Mouse (Mus musculus): ENCODE results near the gene Cped1. TPM values are rescaled to one million over a fixed set of nuclear protein-coding genes. Genes with fewer than 3 reads are reported as not detected.

The Cped1 gene
- polyA plus RNA-seq, 1 experiment from 2014 or later: 3.1 TPM

GRCm38 (mm10) chr6:21998131-21998530 lies 12.4 kb downstream of the Cped1 start:
- no peak overlapping the region for H3K9ac ChIP-seq (ENCODE audit: low read depth, low read length)
- H3K4me3 ChIP-seq (ENCODE audit: low read length): no peak overlapping the region
- 58% methylated on average over 4 of the region's 4 CpGs for WGBS
- H3K27ac ChIP-seq (ENCODE audit: low read depth, low read length): no peak overlapping the region
- H3K4me2 ChIP-seq (ENCODE audit: low read length): no peak overlapping the region
- no peak for ATAC-seq
- H3K4me1 ChIP-seq (ENCODE audit: control insufficient read depth, insufficient read depth, low read depth, low read length): no peaks in the 10 kb centered on the region
- no peaks in the 10 kb centered on the region for H3K36me3 ChIP-seq (ENCODE audit: control insufficient read depth, insufficient read depth, low read length)
- no peaks in the 10 kb centered on the region for H3K9me3 ChIP-seq (ENCODE audit: control insufficient read depth, low read length)
- H3K27me3 ChIP-seq (replicated peaks; ENCODE audit: control insufficient read depth, insufficient read depth, low read length): no peaks in the 10 kb centered on the region

- no peak overlapping the region for H3K4me3 ChIP-seq (ENCODE audit: low read length)
- WGBS: 57% methylated on average over 11 of the region's 11 CpGs
- H3K27me3 ChIP-seq (replicated peaks; ENCODE audit: control insufficient read depth, insufficient read depth, low read length): no peaks in the 10 kb centered on the region
- H3K9me3 ChIP-seq (ENCODE audit: control insufficient read depth, low read length): no peaks in the 10 kb centered on the region
- no peak for ATAC-seq
- H3K4me1 ChIP-seq (ENCODE audit: control insufficient read depth, insufficient read depth, low read depth, low read length): no peaks in the 10 kb centered on the region
- H3K36me3 ChIP-seq (ENCODE audit: control insufficient read depth, insufficient read depth, low read length): no peaks in the 10 kb centered on the region
- no peak overlapping the region for H3K4me2 ChIP-seq (ENCODE audit: low read length)
- no peak overlapping the region for H3K27ac ChIP-seq (ENCODE audit: low read depth, low read length)
- no peak overlapping the region for H3K9ac ChIP-seq (ENCODE audit: low read depth, low read length)
These were observed 13.3 kb downstream of the Cped1 start for GRCm38 (mm10) chr6:21999025-21999424.

GRCm38 (mm10) chr6:22000086-22000485 lies 14.4 kb downstream of the Cped1 start:
- WGBS: 67% methylated on average over 6 of the region's 6 CpGs
- no peak overlapping the region for H3K27ac ChIP-seq (ENCODE audit: low read depth, low read length)
- no peak overlapping the region for H3K9ac ChIP-seq (ENCODE audit: low read depth, low read length)
- no peaks in the 10 kb centered on the region for H3K9me3 ChIP-seq (ENCODE audit: control insufficient read depth, low read length)
- H3K4me1 ChIP-seq (ENCODE audit: control insufficient read depth, insufficient read depth, low read depth, low read length): no peaks in the 10 kb centered on the region
- no peaks in the 10 kb centered on the region for H3K36me3 ChIP-seq (ENCODE audit: control insufficient read depth, insufficient read depth, low read length)
- H3K27me3 ChIP-seq (replicated peaks; ENCODE audit: control insufficient read depth, insufficient read depth, low read length): no peaks in the 10 kb centered on the region
- no peak overlapping the region for H3K4me2 ChIP-seq (ENCODE audit: low read length)
- H3K4me3 ChIP-seq (ENCODE audit: low read length): no peak overlapping the region
- no peak for ATAC-seq

- WGBS: 90% methylated on average over 3 of the region's 3 CpGs
- no peaks in the 10 kb centered on the region for H3K36me3 ChIP-seq (ENCODE audit: control insufficient read depth, insufficient read depth, low read length)
These were observed 15.2 kb downstream of the Cped1 start for GRCm38 (mm10) chr6:22000881-22001280.

DNA sequence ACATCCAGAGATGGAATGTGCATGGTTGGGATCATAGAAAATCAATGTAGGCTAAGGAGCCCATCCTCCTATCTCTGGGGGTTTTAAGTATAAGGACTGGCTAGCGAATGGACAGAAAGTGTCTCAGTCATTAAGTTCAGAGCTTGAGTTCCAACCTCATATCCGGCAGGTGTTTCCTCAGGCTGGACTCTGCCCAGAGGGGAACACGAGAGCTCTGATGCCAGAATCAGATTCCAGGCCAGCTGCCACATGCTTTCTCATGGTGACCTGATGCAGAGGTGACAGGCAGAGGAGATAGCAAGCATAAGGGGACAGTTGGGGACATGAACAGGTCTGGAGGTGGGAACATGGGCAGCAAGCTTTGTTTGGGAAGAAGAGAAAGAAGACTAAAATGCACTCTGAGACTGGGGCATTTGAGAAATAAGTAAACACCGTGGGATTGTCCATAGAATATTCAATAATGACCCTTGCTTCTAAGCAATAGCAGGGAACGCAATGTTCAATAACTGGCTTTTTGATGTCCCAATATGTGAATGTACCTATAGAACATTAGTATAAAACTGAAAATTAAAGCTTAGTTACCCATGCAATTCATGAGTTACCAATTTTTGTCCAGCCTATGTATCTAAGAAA lies 15.7 kb downstream of the Cped1 start:
- no peak for ATAC-seq
- 85% methylated on average over 5 of the region's 5 CpGs for WGBS
- Histone ChIP-seq H3K9ac (ENCODE audit: low read depth, low read length) (no peak overlapping the region), H3K4me3 (ENCODE audit: low read length) (no peak overlapping the region), H3K36me3 (ENCODE audit: control insufficient read depth, insufficient read depth, low read length) (no peaks in the 10 kb centered on the region), H3K4me2 (ENCODE audit: low read length) (no peak overlapping the region), H3K27me3 (replicated peaks; ENCODE audit: control insufficient read depth, insufficient read depth, low read length) (no peaks in the 10 kb centered on the region), H3K27ac (ENCODE audit: low read depth, low read length) (no peak overlapping the region), H3K4me1 (ENCODE audit: control insufficient read depth, insufficient read depth, low read depth, low read length) (no peaks in the 10 kb centered on the region), H3K9me3 (ENCODE audit: control insufficient read depth, low read length) (no peaks in the 10 kb centered on the region)

More at GRCm38 (mm10) chr6:22000881-22001280, 15.2 kb downstream of the Cped1 start:
- Histone ChIP-seq H3K27me3 (replicated peaks; ENCODE audit: control insufficient read depth, insufficient read depth, low read length) (no peaks in the 10 kb centered on the region), H3K4me1 (ENCODE audit: control insufficient read depth, insufficient read depth, low read depth, low read length) (no peaks in the 10 kb centered on the region), H3K4me3 (ENCODE audit: low read length) (no peak overlapping the region), H3K4me2 (ENCODE audit: low read length) (no peak overlapping the region), H3K27ac (ENCODE audit: low read depth, low read length) (no peak overlapping the region), H3K9me3 (ENCODE audit: control insufficient read depth, low read length) (no peaks in the 10 kb centered on the region), H3K9ac (ENCODE audit: low read depth, low read length) (no peak overlapping the region)
- no peak for ATAC-seq

DNA sequence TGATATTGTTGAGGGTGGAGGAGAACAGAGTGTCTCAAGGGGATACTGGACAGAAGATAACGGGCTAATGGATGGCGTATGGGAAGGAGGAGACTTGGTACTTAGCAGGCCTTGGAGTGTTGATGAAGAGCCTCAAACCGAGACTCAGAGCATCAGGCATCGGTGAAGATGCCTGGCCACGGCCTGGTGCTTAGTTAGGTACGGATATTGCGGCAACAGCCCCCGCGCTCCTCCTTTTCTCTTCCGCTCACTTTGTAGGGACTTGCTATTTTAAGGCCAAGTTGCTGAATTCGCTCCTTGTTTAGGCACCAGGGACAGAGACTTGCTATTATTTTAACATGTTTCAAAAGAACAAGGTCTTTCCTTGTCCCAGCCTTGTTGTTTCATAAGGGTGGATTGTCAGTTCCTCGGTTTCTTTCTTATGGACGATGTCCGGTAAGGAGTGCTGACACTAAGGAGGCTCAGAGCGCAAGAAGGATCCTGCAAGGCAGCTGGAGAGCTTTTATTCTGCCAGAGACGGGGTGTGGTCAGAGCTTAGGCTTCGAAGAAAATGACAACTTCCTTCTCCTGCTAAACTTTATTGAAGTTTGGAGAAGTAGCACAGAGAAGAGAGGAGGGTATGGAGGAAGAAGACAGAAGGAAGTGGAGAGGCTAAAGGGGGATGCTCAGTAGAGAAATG lies 16.9 kb downstream of the Cped1 start:
- H3K4me3 ChIP-seq (ENCODE audit: low read length): no peak overlapping the region
- H3K27me3 ChIP-seq (replicated peaks; ENCODE audit: control insufficient read depth, insufficient read depth, low read length): no peaks in the 10 kb centered on the region
- 0 out of 2 replicates have a peak overlapping the region, but pooled peaks have one; percentile 2 for H3K4me2 ChIP-seq (ENCODE audit: low read length)
- H3K27ac ChIP-seq (ENCODE audit: low read depth, low read length): no peak overlapping the region
- no peaks in the 10 kb centered on the region for H3K9me3 ChIP-seq (ENCODE audit: control insufficient read depth, low read length)
- no peak for ATAC-seq
- no peaks in the 10 kb centered on the region for H3K4me1 ChIP-seq (ENCODE audit: control insufficient read depth, insufficient read depth, low read depth, low read length)
- 47% methylated on average over 17 of the region's 17 CpGs for WGBS
- no peaks in the 10 kb centered on the region for H3K36me3 ChIP-seq (ENCODE audit: control insufficient read depth, insufficient read depth, low read length)
- no peak overlapping the region for H3K9ac ChIP-seq (ENCODE audit: low read depth, low read length)

- no peak overlapping the region for H3K27ac ChIP-seq (ENCODE audit: low read depth, low read length)
- WGBS: 10% methylated on average over 6 of the region's 6 CpGs
These were observed 17.5 kb downstream of the Cped1 start for GRCm38 (mm10) chr6:22003200-22003587.

DNA sequence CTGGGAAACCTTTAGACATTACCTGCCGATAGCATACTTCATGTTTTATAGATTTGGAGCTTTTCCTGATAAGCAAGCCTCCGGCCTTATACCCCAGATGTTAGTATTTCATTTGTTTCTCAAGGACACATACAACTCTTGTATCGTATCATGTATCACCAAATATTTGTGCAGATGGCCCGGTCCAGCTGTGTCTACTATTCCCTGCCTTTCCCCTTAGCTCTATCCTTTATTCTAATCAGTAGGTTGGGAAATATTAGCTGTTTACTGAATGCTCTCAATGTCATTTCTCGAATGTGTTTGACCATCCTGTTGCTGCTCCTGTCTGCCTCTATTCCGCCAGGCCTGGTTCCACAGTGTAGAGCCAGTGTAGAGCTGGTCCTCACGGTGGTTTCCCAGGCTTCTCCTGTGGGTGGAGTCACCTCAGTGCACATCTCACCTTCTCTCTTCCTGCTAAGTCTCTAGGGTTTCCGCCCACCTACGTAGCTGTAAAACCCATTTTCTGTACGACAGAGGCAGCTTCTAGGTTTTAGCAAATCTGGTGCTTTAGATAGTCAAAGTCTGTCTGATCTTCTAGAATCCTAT lies 18.3 kb downstream of the Cped1 start:
- ATAC-seq: no peak

More at GRCm38 (mm10) chr6:22003200-22003587, 17.5 kb downstream of the Cped1 start:
- no peaks in the 10 kb centered on the region for H3K9me3 ChIP-seq (ENCODE audit: control insufficient read depth, low read length)
- H3K4me2 ChIP-seq (ENCODE audit: low read length): 0 out of 2 replicates have a peak overlapping the region, but pooled peaks have one; percentile 2
- no peaks in the 10 kb centered on the region for H3K4me1 ChIP-seq (ENCODE audit: control insufficient read depth, insufficient read depth, low read depth, low read length)
- H3K9ac ChIP-seq (ENCODE audit: low read depth, low read length): no peak overlapping the region
- ATAC-seq: no peak
- no peaks in the 10 kb centered on the region for H3K27me3 ChIP-seq (replicated peaks; ENCODE audit: control insufficient read depth, insufficient read depth, low read length)
- no peaks in the 10 kb centered on the region for H3K36me3 ChIP-seq (ENCODE audit: control insufficient read depth, insufficient read depth, low read length)
- H3K4me3 ChIP-seq (ENCODE audit: low read length): no peak overlapping the region

DNA sequence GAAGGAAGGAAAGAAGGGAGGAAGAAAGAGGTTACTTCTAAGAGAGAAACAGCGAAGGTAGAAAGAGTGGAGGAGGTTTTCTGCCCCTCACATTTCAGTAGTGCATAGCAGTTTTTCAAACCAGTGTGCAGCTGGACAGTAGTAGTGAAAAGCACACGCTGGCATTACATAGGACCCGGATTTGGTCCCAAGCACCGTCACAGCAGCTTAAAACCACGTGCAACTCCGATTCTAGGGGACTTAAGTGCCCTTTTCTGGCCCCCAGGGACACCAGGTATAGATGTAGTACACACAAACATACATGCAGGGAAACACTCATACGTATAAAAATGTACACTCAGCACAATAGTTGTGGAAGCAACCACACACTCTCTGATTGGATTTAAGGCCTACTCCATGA lies 22.6 kb downstream of the Cped1 start:
- H3K27ac ChIP-seq (ENCODE audit: low read depth, low read length): no peak overlapping the region
- H3K4me3 ChIP-seq (ENCODE audit: low read length): no peak overlapping the region
- H3K9me3 ChIP-seq (ENCODE audit: control insufficient read depth, low read length): no peaks in the 10 kb centered on the region
- no peaks in the 10 kb centered on the region for H3K4me1 ChIP-seq (ENCODE audit: control insufficient read depth, insufficient read depth, low read depth, low read length)
- no peak overlapping the region for H3K4me2 ChIP-seq (ENCODE audit: low read length)
- no peak overlapping the region for H3K9ac ChIP-seq (ENCODE audit: low read depth, low read length)
- no peaks in the 10 kb centered on the region for H3K36me3 ChIP-seq (ENCODE audit: control insufficient read depth, insufficient read depth, low read length)
- no peak for ATAC-seq
- 94% methylated on average over 7 of the region's 7 CpGs for WGBS
- H3K27me3 ChIP-seq (replicated peaks; ENCODE audit: control insufficient read depth, insufficient read depth, low read length): no peaks in the 10 kb centered on the region; the same call in 1 of the 2 replicates

More for the DNA sequence above, 18.3 kb downstream of the Cped1 start:
- Histone ChIP-seq H3K36me3 (ENCODE audit: control insufficient read depth, insufficient read depth, low read length) (no peaks in the 10 kb centered on the region), H3K4me3 (ENCODE audit: low read length) (no peak overlapping the region), H3K27me3 (replicated peaks; ENCODE audit: control insufficient read depth, insufficient read depth, low read length) (no peaks in the 10 kb centered on the region; the same call in 1 of the 2 replicates), H3K27ac (ENCODE audit: low read depth, low read length) (no peak overlapping the region), H3K9me3 (ENCODE audit: control insufficient read depth, low read length) (no peaks in the 10 kb centered on the region), H3K4me1 (ENCODE audit: control insufficient read depth, insufficient read depth, low read depth, low read length) (no peaks in the 10 kb centered on the region), H3K4me2 (ENCODE audit: low read length) (no peak overlapping the region), H3K9ac (ENCODE audit: low read depth, low read length) (no peak overlapping the region)
- 84% methylated on average over 10 of the region's 10 CpGs for WGBS
